Mouse (Mus musculus): ENCODE measurements around the gene Olfr835. TPM values are rescaled to one million over a fixed set of nuclear protein-coding genes. Genes with fewer than 3 reads are reported as not detected.

The Olfr835 gene
- not detected for polyA plus RNA-seq (2017; shearing (Covaris generic))

DNA sequence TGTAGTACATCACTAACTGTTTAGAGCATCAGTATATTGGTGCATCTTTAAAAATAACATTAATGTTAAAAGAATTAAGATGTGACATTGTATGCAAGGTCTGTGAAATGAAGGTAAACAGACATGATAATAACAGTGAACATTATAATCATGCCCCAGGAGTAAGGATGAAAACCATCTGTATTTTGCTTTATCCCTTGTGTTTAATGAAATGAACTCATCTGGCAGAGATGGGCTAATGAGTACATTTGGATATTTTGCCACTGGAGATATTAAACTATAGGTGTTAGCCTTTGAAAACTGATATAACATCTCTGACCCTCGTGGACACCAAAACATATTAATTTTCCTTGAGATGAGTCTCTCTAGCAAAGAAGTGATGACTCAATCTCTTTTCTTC is at the start of gene Olfr835:
Gene Olfr835 (plus strand): TSS at position 301 of the 400 bp plus-strand sequence.

DNA sequence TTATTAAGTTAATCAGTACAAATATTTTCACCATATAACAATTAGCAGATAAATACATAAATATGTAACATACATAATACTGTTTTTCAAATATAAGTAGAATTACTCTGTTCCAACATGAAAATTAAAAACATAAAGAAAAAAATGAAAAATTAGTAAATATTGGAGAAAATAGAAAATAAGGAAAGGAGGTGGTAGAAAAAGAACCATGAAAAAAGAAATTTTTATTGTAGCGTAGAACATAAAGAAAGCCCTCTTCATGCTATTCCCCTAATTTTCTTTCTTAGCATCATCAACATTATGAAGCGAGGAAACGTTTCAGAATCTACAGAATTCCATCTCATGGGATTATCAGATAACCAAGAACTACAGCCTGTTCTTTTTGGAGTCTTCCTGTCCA is 44.8 kb upstream of the Olfr835 start, which contains the start of gene Olfr834:
Gene Olfr834 (plus strand): TSS at position 301 of the 400 bp plus-strand sequence.

Other genes starting within 250 kb of the Olfr835 start
- not detected for gene Olfr828, start 213.2 kb upstream of the Olfr835 start, polyA plus RNA-seq (2017; shearing (Covaris generic))
- not detected for gene Olfr829, start 177.8 kb upstream of the Olfr835 start, polyA plus RNA-seq (2017; shearing (Covaris generic))
- gene Olfr830, start 158.0 kb upstream of the Olfr835 start, polyA plus RNA-seq (2017; shearing (Covaris generic)) = not detected
- not detected for gene Olfr832, start 95.6 kb upstream of the Olfr835 start, polyA plus RNA-seq (2017; shearing (Covaris generic))
- gene Olfr834, start 44.7 kb upstream of the Olfr835 start, polyA plus RNA-seq (2017; shearing (Covaris generic)) = not detected
- not detected for gene Olfr836, start 87.6 kb downstream of the Olfr835 start, polyA plus RNA-seq (2017; shearing (Covaris generic))
- gene Olfr837, start 103.6 kb downstream of the Olfr835 start, polyA plus RNA-seq (2017; shearing (Covaris generic)) = not detected
- 0.04 TPM for gene Olfr839-ps1, start 144.6 kb downstream of the Olfr835 start, polyA plus RNA-seq (2017; shearing (Covaris generic))
- gene Olfr843, start 219.3 kb downstream of the Olfr835 start, polyA plus RNA-seq (2017; shearing (Covaris generic)) = not detected

Measured in CD4-positive, CD25-positive, alpha-beta regulatory T cell, adult 9 weeks (primary cell).